Mouse (Mus musculus) heart, postnatal 0 days (tissue): Measurements from ENCODE around the gene Catsperd. TPM values are rescaled to one million over a fixed set of nuclear protein-coding genes. Genes with fewer than 3 reads are reported as not detected.
A peak's percentile ranks its signal among the peaks of the same experiment; 100 is the strongest.

Experiments used
- ATAC-seq: fragments of 200-750 bp; cut with Nextera tagmentation; 2 replicates; pipeline ENCODE4 v1.8.0; 2017; ENCODE audit warnings: low read depth, moderate number of reproducible peaks, moderate library complexity; ENCODE audit not compliant: insufficient read depth
- DNase-seq: peaks from one replicate; pipeline ENCODE4 v3.0.0-alpha.2; 2016; ENCODE audit warnings: low spot score
- H3K27ac ChIP-seq: fragments of 300-500 bp; sonication (generic); 2 replicates; pipeline ENCODE4 v1.5.1; 2014; ENCODE audit warnings: low read depth, mild to moderate bottlenecking
- H3K27me3 ChIP-seq: fragments of 300-500 bp; sonication (generic); 2 replicates; pipeline ENCODE4 v1.6.1; 2014; ENCODE audit warnings: low read length, mixed read lengths; ENCODE audit not compliant: control insufficient read depth, insufficient read depth
- H3K36me3 ChIP-seq: fragments of 300-500 bp; sonication (generic); replicated peaks from 2 replicates; pipeline ENCODE4 v1.6.1; 2014; ENCODE audit warnings: low read length, mixed read lengths; ENCODE audit not compliant: control insufficient read depth, insufficient read depth
- H3K4me1 ChIP-seq: fragments of 300-500 bp; sonication (generic); 2 replicates; pipeline ENCODE4 v1.6.1; 2014; ENCODE audit warnings: antibody characterized with exemption; ENCODE audit not compliant: control insufficient read depth, insufficient read depth
- H3K4me2 ChIP-seq: fragments of 300-500 bp; sonication (generic); 2 replicates; pipeline ENCODE4 v1.6.1; 2014; ENCODE audit warnings: low read depth, mild to moderate bottlenecking, low read length, moderate library complexity
- H3K4me3 ChIP-seq: fragments of 300-500 bp; sonication (generic); 2 replicates; pipeline ENCODE4 v1.5.1; 2014; ENCODE audit warnings: low read depth, low read length
- H3K9ac ChIP-seq: fragments of 300-500 bp; sonication (generic); replicated peaks from 2 replicates; pipeline ENCODE4 v1.6.1; 2014; ENCODE audit warnings: low read depth, low read length, mixed read lengths
- H3K9me3 ChIP-seq: fragments of 300-500 bp; sonication (generic); replicated peaks from 2 replicates; pipeline ENCODE4 v1.6.1; 2016; ENCODE audit warnings: low read length; ENCODE audit not compliant: control insufficient read depth
- CTCF ChIP-seq: IDR thresholded peaks from 2 replicates; pipeline ENCODE4 v1.5.1; 2016; ENCODE audit warnings: antibody characterized with exemption, control low read depth, low read depth
- EP300 ChIP-seq: IDR thresholded peaks from 2 replicates; pipeline ENCODE4 v1.6.1; 2016; ENCODE audit warnings: antibody characterized with exemption, low read depth
- WGBS: fragments of 180-500 bp; shearing (Covaris S2); extraction: QIAGEN DNeasy Blood & Tissue Kit; methylation state at CpG from one replicate; pipeline ENCODE4 v1.1.7; 2014; 5-methylcytosine and 5-hydroxymethylcytosine counted together
- polyA plus RNA-seq: library from polyadenylated mRNA; unstranded; fragments of >200 nt; fragmentation: Nextera tagmentation; extraction: Ambion mirVana; gene quantifications from 2 replicates; pipeline ENCODE4 v1.2.1, GENCODE M21; 2015
- total RNA-seq: library from RNA; depleted of rRNA; stranded (reverse); fragments of >200 nt; gene quantifications from 2 replicates; pipeline ENCODE4 v1.2.3, GENCODE M21; 2014; ENCODE audit warnings: low replicate concordance; rRNA removed

The Catsperd gene
- total and polyA plus RNA-seq, 2 experiments from 2014 or later, result 0.20 TPM; not detected in 1

DNA sequence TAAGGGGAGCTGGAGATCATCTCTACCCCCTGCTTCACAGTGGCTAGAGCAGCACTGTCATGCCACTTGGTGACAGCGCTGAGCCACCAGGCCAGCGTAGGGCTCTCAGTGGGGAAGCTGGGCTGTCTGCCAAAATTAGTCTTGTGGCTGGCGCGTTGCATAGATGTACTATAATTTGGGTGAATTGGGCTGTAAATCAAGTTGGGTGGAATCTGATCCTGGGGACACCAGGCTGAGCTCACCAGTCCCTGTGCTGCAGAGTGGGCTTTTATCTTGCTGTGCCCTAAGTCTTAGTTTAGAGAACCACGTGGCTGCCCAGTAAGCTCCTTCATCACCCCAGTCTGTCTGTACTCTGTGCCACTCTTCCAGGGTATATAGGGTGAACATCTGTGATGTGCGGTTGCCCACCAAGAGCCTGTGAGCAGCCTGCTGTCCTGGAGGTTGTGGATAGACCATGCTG is 65.9 kb downstream of the Catsperd start:
- Histone ChIP-seq H3K9me3 (no peaks in the 10 kb centered on the region), H3K9ac (no peak overlapping the region), H3K4me2 (no peak overlapping the region), H3K4me1 (peaks cover 11% of the 10 kb centered on the region; the same call in 1 of the 2 replicates), H3K27me3 (no peaks in the 10 kb centered on the region), H3K4me3 (no peak overlapping the region), H3K27ac (no peak overlapping the region), H3K36me3 (peaks cover 60% of the 10 kb centered on the region)
- peak; percentile 70 for DNase-seq
- TF ChIP-seq CTCF (peak; percentile 42), EP300 (no peak)
- ATAC-seq, result peak; percentile 82
- 29% methylated on average over 6 of the region's 6 CpGs for WGBS

DNA sequence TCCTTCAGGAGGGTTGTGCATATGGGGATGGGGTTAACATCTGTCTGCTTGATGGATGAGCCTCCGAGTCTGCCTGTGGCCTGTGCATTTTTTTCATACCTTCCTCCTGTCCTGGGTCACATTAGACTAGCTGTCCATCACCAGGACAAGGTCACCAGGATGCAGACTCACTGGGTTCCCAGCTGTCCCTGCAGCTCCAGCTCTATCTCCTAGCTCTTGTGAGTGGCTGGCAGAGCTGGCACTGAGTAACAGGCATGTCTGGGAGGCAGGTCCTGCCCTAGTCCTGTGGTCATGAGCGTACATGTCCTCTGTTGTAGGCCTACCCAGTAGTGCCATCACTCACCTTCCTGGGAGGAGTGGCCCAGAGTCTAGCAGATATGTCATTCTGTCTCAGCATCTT is 72.5 kb downstream of the Catsperd start:
- peaks cover 95% of the 10 kb centered on the region for H3K36me3 ChIP-seq
- no peak for DNase-seq

DNA sequence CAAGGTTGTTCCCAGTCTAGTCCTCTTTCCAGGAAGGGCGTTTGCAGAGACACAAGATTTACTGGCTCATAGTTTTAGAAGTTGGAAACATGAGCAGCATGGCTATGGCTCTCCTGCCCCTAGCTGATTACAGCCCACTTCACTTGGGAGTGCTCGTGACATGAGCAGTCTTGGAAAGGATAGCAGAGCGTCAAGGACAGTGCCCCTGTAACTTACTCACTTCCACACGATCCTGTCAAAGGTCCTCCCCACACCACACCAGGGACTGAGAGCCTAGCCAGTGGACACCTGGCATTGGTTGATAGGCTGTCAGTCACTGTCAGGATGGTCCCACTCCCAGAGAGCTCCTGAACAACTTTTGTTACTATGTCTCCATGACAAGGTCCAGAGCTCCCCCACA is 75.1 kb downstream of the Catsperd start:
- DNase-seq, result no peak
- Histone ChIP-seq H3K9ac (no peak overlapping the region), H3K4me3 (no peak overlapping the region), H3K27me3 (no peaks in the 10 kb centered on the region), H3K27ac (no peak overlapping the region), H3K9me3 (no peaks in the 10 kb centered on the region), H3K4me1 (no peaks in the 10 kb centered on the region), H3K36me3 (peaks cover 97% of the 10 kb centered on the region), H3K4me2 (no peak overlapping the region)
- no peak for ATAC-seq
- TF ChIP-seq EP300 (no peak), CTCF (no peak)
- WGBS, result 57% methylated on average over 4 of the region's 4 CpGs

More for the DNA sequence above, 72.5 kb downstream of the Catsperd start:
- no peak for TF ChIP-seq CTCF
- no peak for TF ChIP-seq EP300
- Histone ChIP-seq H3K4me2 (no peak overlapping the region), H3K27me3 (no peaks in the 10 kb centered on the region), H3K9ac (no peak overlapping the region), H3K27ac (no peak overlapping the region), H3K4me1 (no peaks in the 10 kb centered on the region), H3K4me3 (no peak overlapping the region), H3K9me3 (no peaks in the 10 kb centered on the region)
- ATAC-seq, result peak; percentile 59
- WGBS, result 56% methylated on average over 2 of the region's 2 CpGs

DNA sequence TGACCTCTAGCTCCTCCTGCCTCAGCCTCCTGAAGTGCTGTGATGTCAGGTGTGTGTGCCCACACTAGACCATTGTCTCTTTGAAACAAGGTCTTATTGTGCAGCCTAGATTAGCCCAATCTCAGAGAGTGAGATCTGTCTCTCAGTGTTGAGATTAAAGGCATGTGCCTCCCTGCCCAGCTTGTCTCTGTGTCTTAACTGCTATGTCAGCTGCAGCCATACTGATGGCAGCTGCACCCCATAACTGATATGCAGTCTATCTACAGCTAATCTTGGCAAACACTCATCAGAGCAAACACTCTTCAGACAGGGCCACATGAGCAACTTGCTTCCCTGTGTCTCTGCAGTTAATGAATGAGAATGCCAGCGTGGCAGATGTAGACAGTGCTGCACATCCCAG is 78.6 kb downstream of the Catsperd start:
- 96% methylated on average over 1 of the region's 1 CpGs for WGBS
- TF ChIP-seq CTCF (no peak), EP300 (no peak)
- Histone ChIP-seq H3K9ac (no peak overlapping the region), H3K4me2 (no peak overlapping the region), H3K36me3 (peaks cover 98% of the 10 kb centered on the region), H3K27ac (no peak overlapping the region), H3K27me3 (no peaks in the 10 kb centered on the region), H3K4me1 (no peaks in the 10 kb centered on the region), H3K9me3 (no peaks in the 10 kb centered on the region), H3K4me3 (no peak overlapping the region)
- DNase-seq, result no peak
- ATAC-seq, result no peak

DNA sequence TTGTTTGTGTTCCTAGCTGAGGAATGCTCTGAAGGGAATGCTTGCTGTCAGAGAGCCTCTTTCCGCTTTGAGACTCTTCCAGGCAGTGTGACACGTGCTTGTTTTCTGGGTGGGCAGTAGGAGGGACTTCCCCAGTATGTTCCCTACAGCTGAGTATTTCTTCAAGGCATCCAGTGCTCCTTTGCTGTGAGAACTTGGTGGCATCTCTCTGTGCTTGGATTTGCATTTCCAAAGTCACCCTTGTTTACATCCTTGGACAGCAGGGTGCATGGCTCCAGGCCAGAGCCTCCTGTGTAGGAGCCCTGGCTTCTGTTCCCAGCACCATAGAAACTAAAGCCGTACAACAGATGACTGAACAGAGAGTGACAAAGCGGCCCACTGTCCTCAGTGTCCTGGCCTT is 80.7 kb downstream of the Catsperd start:
- ATAC-seq, result no peak
- H3K4me1 ChIP-seq, result no peaks in the 10 kb centered on the region
- no peak for DNase-seq
- whole genome bisulfite sequencing, result 81% methylated on average over 4 of the region's 4 CpGs
- no peak overlapping the region for H3K4me3 ChIP-seq
- no peak overlapping the region for H3K4me2 ChIP-seq
- no peak overlapping the region for H3K9ac ChIP-seq
- TF ChIP-seq CTCF (no peak), EP300 (no peak)
- H3K27me3 ChIP-seq, result no peaks in the 10 kb centered on the region
- H3K9me3 ChIP-seq, result no peaks in the 10 kb centered on the region
- H3K27ac ChIP-seq, result no peak overlapping the region
- H3K36me3 ChIP-seq, result peaks cover 89% of the 10 kb centered on the region

DNA sequence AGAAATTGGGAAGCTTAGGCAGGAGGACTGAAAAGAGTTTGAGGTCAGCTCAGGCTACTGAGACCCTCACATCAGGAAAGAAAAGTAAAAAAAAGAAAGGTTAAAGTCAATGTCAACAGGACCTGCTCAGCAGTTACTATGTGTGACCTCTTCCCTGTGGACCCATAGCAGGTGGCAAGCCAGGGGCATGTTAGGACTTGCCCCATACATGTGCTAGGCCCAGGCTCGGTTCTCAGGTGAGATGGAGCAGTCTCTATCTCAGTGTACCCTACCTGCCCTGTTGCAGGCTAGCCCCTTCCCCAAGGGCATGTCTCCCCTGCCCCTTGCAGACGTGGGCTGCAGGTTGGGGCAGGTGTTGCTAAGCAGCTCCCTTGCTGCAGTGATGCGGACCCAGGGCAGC is 81.8 kb downstream of the Catsperd start:
- peaks cover 79% of the 10 kb centered on the region for H3K36me3 ChIP-seq
- DNase-seq (no peak), ATAC-seq (no peak)
- H3K4me2 ChIP-seq, result no peak overlapping the region
- H3K27ac ChIP-seq, result no peak overlapping the region
- no peak for TF ChIP-seq CTCF
- TF ChIP-seq EP300, result no peak
- WGBS, result 92% methylated on average over 3 of the region's 3 CpGs
- no peaks in the 10 kb centered on the region for H3K4me1 ChIP-seq
- H3K4me3 ChIP-seq, result no peak overlapping the region
- H3K27me3 ChIP-seq, result no peaks in the 10 kb centered on the region
- no peak overlapping the region for H3K9ac ChIP-seq
- H3K9me3 ChIP-seq, result no peaks in the 10 kb centered on the region

Other genes starting within 250 kb of the Catsperd start
- gene Ptprs, start 151.7 kb upstream of the Catsperd start, total RNA-seq, result 136 and 138 TPM in 2 replicates
- 15.7 and 15.9 TPM in 2 replicates for gene Ptprs, start 151.7 kb upstream of the Catsperd start, polyA plus RNA-seq
- gene Znrf4, start 115.7 kb upstream of the Catsperd start, total RNA-seq, result not detected in 2 replicates
- gene Znrf4, start 115.7 kb upstream of the Catsperd start, polyA plus RNA-seq, result not detected in 2 replicates
- gene Gm20219, start 73.8 kb upstream of the Catsperd start, total RNA-seq, result not detected in 2 replicates
- gene Gm20219, start 73.8 kb upstream of the Catsperd start, polyA plus RNA-seq, result 0.08 and 0.30 TPM in 2 replicates
- 16.4 and 63.4 TPM in 2 replicates for gene Safb2, start 43.6 kb upstream of the Catsperd start, total RNA-seq
- gene Safb2, start 43.6 kb upstream of the Catsperd start, polyA plus RNA-seq, result 22.9 and 24.9 TPM in 2 replicates
- gene Safb, start 43.3 kb upstream of the Catsperd start, total RNA-seq, result 15.4 and 39.8 TPM in 2 replicates
- 52.9 and 55.5 TPM in 2 replicates for gene Safb, start 43.3 kb upstream of the Catsperd start, polyA plus RNA-seq
- 199 and 207 TPM in 2 replicates for gene 2410015M20Rik, start 18.4 kb upstream of the Catsperd start, total RNA-seq
- gene 2410015M20Rik, start 18.4 kb upstream of the Catsperd start, polyA plus RNA-seq, result 527 and 554 TPM in 2 replicates
- gene Rpl36, start 14.7 kb upstream of the Catsperd start, total RNA-seq, result 1,192 and 2,008 TPM in 2 replicates
- gene Rpl36, start 14.7 kb upstream of the Catsperd start, polyA plus RNA-seq, result 1,600 and 1,704 TPM in 2 replicates
- gene Lonp1, start 1.3 kb upstream of the Catsperd start, total RNA-seq, result 109 and 115 TPM in 2 replicates
- 43.6 and 46.4 TPM in 2 replicates for gene Lonp1, start 1.3 kb upstream of the Catsperd start, polyA plus RNA-seq
- 60.9 and 64.7 TPM in 2 replicates for gene Ranbp3, start 45.2 kb downstream of the Catsperd start, total RNA-seq
- 38.8 and 40.6 TPM in 2 replicates for gene Ranbp3, start 45.2 kb downstream of the Catsperd start, polyA plus RNA-seq
- gene Ndufa11, start 89.6 kb downstream of the Catsperd start, total RNA-seq, result 892 and 948 TPM in 2 replicates
- gene Ndufa11, start 89.6 kb downstream of the Catsperd start, polyA plus RNA-seq, result 1,914 and 1,978 TPM in 2 replicates
- gene Vmac, start 89.9 kb downstream of the Catsperd start, total RNA-seq, result 15.1 and 16.3 TPM in 2 replicates
- gene Vmac, start 89.9 kb downstream of the Catsperd start, polyA plus RNA-seq, result 10.7 and 11.0 TPM in 2 replicates
- 83.1 and 104 TPM in 2 replicates for gene Nrtn, start 129.4 kb downstream of the Catsperd start, total RNA-seq
- gene Nrtn, start 129.4 kb downstream of the Catsperd start, polyA plus RNA-seq, result 33.9 and 35.5 TPM in 2 replicates
- gene Dus3l, start 136.6 kb downstream of the Catsperd start, total RNA-seq, result 25.8 and 28.9 TPM in 2 replicates
- gene Dus3l, start 136.6 kb downstream of the Catsperd start, polyA plus RNA-seq, result 21.1 and 23.0 TPM in 2 replicates
- gene Prr22, start 142.1 kb downstream of the Catsperd start, total RNA-seq, result 0.62 TPM in 1 of 2 replicates, not detected in the other
- 0.49 and 0.67 TPM in 2 replicates for gene Prr22, start 142.1 kb downstream of the Catsperd start, polyA plus RNA-seq
- gene Rfx2, start 202.9 kb downstream of the Catsperd start, total RNA-seq, result 7.0 and 17.9 TPM in 2 replicates
- gene Rfx2, start 202.9 kb downstream of the Catsperd start, polyA plus RNA-seq, result 2.6 and 3.5 TPM in 2 replicates
- gene Acsbg2, start 246.3 kb downstream of the Catsperd start, total RNA-seq, result not detected in 2 replicates
- 0.04 TPM in 1 of 2 replicates, not detected in the other for gene Acsbg2, start 246.3 kb downstream of the Catsperd start, polyA plus RNA-seq
- gene 1700061G19Rik, start 247.3 kb downstream of the Catsperd start, total RNA-seq, result not detected in 2 replicates
- gene 1700061G19Rik, start 247.3 kb downstream of the Catsperd start, polyA plus RNA-seq, result 0.36 TPM in 2 replicates